Mouse (Mus musculus) urinary bladder, postnatal 25 days (tissue): Measurements from ENCODE around the gene Lman2l.
A peak's percentile ranks its signal among the peaks of the same experiment; 100 is the strongest.

Source experiments
- DNase-seq: peaks from one replicate; pipeline ENCODE4 v3.0.0; 2022; ENCODE audit warnings: low spot score

Gene Lman2l

GRCm38 (mm10) chr1:36444471-36445464 lies at the start of gene Lman2l:
TSS of gene Lman2l (minus strand) at chr1:36445271.
- DNase-seq, result peak; percentile 91

- no peak for DNase-seq
Measured at GRCm38 (mm10) chr1:36493299-36493698, 48.2 kb upstream of the Lman2l start.

- peak; percentile 42 for DNase-seq
Measured at GRCm38 (mm10) chr1:36492416-36493139, 47.5 kb upstream of the Lman2l start.

GRCm38 (mm10) chr1:36489661-36490060 lies 44.6 kb upstream of the Lman2l start:
- DNase-seq, result no peak

- no peak for DNase-seq
Measured at GRCm38 (mm10) chr1:36487111-36487510, 42.0 kb upstream of the Lman2l start.

GRCm38 (mm10) chr1:36485080-36485479 lies 40.0 kb upstream of the Lman2l start:
- DNase-seq, result no peak

GRCm38 (mm10) chr1:36483825-36484224 lies 38.8 kb upstream of the Lman2l start:
- no peak for DNase-seq

GRCm38 (mm10) chr1:36479903-36480899 lies 35.1 kb upstream of the Lman2l start:
- no peak for DNase-seq

- DNase-seq, result no peak
Measured at GRCm38 (mm10) chr1:36478343-36478795, 33.3 kb upstream of the Lman2l start.

GRCm38 (mm10) chr1:36476426-36476825 lies 31.4 kb upstream of the Lman2l start:
- no peak for DNase-seq

- DNase-seq, result no peak
Measured at GRCm38 (mm10) chr1:36475480-36476110, 30.5 kb upstream of the Lman2l start.

- DNase-seq, result no peak
Measured at GRCm38 (mm10) chr1:36474646-36475045, 29.6 kb upstream of the Lman2l start.

GRCm38 (mm10) chr1:36473211-36473780 lies 28.2 kb upstream of the Lman2l start:
- DNase-seq, result no peak

GRCm38 (mm10) chr1:36472106-36472440 lies 27.0 kb upstream of the Lman2l start:
- no peak for DNase-seq

- peak; percentile 76 for DNase-seq
Measured at GRCm38 (mm10) chr1:36471181-36472105, 26.4 kb upstream of the Lman2l start, which contains the start of gene Cnnm4. TSS of gene Cnnm4 (plus strand) at chr1:36471620.

- no peak for DNase-seq
Measured at GRCm38 (mm10) chr1:36469811-36470444, 24.9 kb upstream of the Lman2l start.

GRCm38 (mm10) chr1:36467446-36467845 lies 22.4 kb upstream of the Lman2l start:
- no peak for DNase-seq

GRCm38 (mm10) chr1:36465641-36466160 lies 20.6 kb upstream of the Lman2l start:
- DNase-seq, result no peak

GRCm38 (mm10) chr1:36461829-36462228 lies 16.8 kb upstream of the Lman2l start:
- no peak for DNase-seq
